Mouse (Mus musculus): ENCODE results near the gene Ppp1r18.

Gene Ppp1r18

GRCm38 (mm10) chr17:35837487-35837886, 27.9 kb upstream of the Ppp1r18 start:
- peak; percentile 95 for DNase-seq

- DNase-seq = peak; percentile 100
Observed at GRCm38 (mm10) chr17:35838122-35838544, 27.3 kb upstream of the Ppp1r18 start, which contains the start of gene Tubb5. Gene Tubb5 (minus strand): TSS chr17:35838306.

DNA sequence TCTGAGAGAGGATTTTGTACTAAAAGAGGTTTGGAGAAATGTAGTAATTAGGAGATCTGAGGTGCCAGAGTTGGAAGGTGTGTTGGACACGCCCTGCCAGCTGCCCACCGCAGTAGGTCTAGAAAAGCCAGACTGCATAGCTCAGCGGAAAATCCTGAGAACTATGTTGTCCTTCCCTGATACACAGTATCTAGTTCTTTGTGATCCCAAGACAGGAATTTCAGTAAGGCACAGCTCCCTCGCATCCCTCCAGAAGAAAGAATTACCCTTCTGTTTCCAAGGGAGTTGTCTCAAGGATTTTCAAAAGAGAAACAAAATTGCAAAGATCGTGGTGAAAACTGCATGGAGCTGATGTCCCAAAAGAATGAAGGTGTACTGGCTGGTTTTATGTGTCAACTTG, 26.8 kb upstream of the Ppp1r18 start:
- DNase-seq = no peak

GRCm38 (mm10) chr17:35839002-35839401, 26.4 kb upstream of the Ppp1r18 start:
- peak; percentile 93 for DNase-seq

- no peak for DNase-seq
Observed at GRCm38 (mm10) chr17:35840561-35840960, 24.8 kb upstream of the Ppp1r18 start.

- DNase-seq = peak; percentile 100
Observed at GRCm38 (mm10) chr17:35841076-35841950, 24.1 kb upstream of the Ppp1r18 start, which contains the start of gene Mdc1. Gene Mdc1 (plus strand): TSS chr17:35841515.

- DNase-seq = peak; percentile 93
Observed at GRCm38 (mm10) chr17:35842006-35842405, 23.4 kb upstream of the Ppp1r18 start.

GRCm38 (mm10) chr17:35843514-35843913, 21.9 kb upstream of the Ppp1r18 start:
- no peak for DNase-seq

DNA sequence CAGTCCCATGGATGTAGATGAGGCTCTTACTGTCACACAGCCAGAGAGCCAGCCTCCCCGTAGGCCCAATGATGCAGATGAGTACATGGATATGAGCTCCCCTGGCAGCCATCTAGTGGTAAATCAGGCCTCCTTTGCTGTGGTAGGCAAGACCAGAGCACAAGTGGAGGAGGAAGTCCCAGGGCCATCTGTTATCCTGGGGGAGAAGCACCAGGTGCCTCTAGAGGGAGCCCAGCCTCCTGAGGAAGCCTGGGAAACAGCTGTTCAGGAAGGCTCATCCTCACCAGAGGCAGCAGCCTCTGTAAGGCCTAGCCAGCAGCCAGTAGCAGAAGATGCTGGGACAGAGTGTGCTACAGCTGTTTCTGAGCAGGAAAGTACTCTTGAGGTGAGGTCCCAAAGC, 17.3 kb upstream of the Ppp1r18 start:
- no peak for DNase-seq

DNA sequence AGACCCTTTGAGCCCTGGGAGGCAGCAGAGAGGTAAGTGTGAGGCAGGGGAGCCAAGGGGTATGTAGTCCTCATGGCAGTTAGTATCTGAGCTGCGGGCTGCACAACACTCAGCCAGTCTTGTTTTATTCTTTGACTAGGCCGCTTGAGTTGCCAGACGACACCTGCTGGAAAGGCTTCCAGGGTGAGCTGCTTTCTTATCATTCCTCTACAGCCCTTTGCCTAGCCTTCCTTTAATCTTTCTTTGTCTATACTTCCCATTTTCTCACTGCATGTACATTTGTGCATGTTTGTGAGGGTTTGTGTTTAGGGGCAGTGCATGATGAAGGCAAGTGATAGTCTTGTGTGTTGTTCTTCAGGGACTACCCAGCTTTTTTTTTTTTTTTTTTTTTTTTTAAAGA, 14.4 kb upstream of the Ppp1r18 start:
- DNase-seq = no peak

DNA sequence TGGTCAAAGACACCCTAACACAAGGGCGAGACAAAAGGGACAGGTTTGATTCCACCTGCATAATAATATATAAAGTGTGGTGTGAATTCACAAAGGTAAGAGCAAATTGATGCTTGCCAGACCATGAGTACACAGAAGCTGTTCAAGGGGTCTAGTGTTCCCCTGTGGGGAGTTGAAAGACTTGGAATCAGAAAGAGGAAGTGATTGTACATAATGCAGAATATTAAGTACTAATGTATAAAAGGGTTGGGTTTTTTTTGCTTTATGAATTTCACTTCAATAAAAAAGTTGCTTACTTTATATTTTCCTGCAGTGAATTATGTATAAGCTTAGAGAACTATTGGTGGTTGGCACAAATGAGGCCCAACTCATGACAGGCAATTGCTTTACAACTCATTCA, 6.0 kb upstream of the Ppp1r18 start:
- no peak for DNase-seq

- no peak for DNase-seq
Observed at GRCm38 (mm10) chr17:35859835-35860234, 5.6 kb upstream of the Ppp1r18 start.

DNA sequence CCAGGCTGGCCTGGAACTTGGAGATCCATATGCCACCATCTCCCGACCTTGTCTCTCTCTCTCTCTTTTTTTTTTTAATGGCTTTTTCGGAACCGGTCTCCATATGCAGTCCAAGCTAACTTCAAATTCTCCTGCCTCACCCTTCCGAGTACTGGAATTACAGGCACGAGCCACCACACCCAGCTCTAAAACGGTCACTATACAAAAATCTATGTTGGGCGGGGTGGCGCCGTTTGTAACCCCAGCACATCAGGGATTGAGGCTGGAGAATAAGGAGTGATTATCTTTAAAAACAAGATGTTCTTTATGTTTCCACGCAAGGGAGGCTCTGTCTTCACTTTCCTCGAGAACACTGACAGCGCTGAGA, 4.6 kb upstream of the Ppp1r18 start:
- no peak for DNase-seq

DNA sequence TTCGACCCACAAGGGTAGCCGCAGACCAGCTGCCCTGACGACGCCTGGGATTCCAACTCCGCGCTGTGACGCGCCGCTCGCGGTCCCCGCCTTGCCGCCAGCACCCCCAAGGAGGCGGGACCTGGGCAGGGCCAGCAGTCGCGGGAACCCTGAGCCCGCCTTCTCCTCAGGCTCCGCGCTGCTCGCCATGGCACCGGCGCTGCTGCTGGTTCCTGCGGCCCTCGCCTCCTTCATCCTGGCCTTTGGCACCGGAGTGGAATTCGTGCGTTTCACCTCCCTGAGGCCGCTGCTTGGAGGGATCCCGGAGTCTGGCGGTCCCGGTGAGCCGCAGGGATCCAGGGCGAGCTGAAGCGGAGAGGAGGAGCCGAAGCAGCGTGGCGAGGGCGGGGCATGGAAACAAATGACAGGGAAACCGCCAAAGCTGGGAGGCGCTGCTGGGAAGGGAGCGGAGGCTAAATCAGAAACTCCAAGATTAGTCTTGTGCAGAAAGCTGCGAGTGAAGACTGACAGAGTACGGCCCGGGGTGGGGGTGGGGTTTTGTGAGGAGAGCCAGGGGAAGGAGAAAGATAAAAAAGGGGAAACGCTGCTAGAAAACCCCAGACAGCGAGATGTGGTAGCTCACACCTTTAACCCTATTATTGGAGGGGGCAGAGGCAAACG, 4.1 kb upstream of the Ppp1r18 start, which contains the start of gene Nrm:
Nrm (plus strand) TSS at position 121 of the 660 bp plus-strand sequence.
- peak; percentile 99 for DNase-seq

DNA sequence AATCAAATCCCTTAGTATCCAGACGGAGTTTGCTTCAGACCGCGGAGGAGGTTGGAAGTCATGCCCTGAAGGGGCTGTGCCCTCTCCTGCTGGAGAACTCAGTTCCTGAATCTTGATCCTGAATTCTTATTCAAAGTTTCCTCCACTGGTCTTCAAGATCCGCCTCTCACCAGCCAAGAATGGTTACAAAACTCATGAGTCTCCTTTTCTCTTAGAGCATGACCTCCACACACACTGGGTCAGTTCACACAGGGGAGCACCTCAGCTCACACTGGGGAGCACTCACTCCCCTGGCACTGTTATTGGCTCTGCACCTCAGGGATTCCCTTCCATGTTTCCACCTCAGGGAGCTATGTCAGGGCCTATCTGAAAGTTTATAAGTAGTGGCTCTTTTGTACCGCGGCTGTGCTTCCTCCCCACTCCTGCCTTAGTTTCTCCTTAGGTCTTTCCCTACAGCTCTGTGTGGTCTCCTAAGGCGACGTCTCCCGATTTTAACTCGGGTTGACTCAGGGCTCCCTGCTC, 500 bp upstream of the Ppp1r18 start:
- peak; percentile 96 for DNase-seq

- DNase-seq = peak; percentile 99
Observed at GRCm38 (mm10) chr17:35866281-35866831, 963 bp downstream of the Ppp1r18 start.

- peak; percentile 97 for DNase-seq
Observed at GRCm38 (mm10) chr17:35866911-35867890, 1.8 kb downstream of the Ppp1r18 start.

GRCm38 (mm10) chr17:35868165-35868820, 2.9 kb downstream of the Ppp1r18 start:
- peak; percentile 98 for DNase-seq

DNA sequence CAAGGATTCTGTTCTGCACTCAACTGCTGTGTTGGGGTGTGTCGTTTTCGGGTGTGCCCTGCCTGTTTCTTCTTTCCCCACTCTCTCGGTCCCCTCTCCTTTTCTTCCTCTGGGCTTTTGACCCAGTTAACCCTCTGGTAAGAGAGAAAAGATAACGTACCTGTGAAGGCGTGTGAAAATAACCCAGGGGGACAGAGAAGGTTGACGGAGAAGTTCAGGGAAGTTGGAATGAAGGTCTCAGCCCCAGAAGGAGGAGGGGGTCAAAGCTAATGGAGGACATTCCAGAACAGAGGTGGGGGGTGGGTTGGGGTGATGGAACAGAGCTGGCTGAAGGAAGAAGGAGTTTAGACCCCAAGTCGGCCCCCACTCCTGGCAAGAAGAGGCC, 3.6 kb downstream of the Ppp1r18 start:
- no peak for DNase-seq

GRCm38 (mm10) chr17:35869346-35870067, 4.1 kb downstream of the Ppp1r18 start:
- DNase-seq = peak; percentile 98

Measured in heart, adult 11 months (tissue).